Mouse (Mus musculus) B cell, adult 2 months (primary cell): Measurements from ENCODE around the gene Kcnip1.

Experiments used
- DNase-seq, 2 experiments: peaks; one replicate each; pipeline ENCODE4 v3.0.0; 2022

The Kcnip1 gene

DNA sequence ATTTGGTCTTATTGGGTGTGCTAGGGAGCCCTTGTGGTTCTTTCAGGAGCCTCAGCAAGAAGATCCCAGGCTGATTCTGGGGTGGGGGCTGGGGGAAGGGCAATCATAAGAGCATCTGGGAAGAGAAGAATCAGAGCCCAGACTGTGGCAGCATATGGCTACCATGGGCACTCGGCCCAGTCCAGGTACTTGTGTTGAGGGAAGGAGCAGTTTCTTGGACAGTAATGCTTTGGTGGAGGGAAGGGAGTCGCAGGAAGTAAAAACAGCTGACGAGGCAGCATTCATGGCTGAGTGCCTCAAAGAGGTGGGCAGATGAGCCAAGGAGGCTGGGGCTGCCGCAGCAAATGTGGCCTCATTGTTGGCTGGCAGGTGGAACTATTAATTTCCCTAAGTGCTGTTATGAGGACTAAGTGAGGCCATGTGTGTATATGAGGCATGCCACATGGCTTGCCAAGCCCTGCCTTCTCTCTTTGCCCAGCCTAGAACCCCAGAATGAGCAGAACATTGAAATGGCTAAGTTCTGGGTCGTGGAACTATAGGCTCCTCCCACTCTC is 245.5 kb downstream of the Kcnip1 start:
- DNase-seq: no peak

- DNase-seq: no peak
These were observed 246.6 kb downstream of the Kcnip1 start for GRCm38 (mm10) chr11:33746402-33746801.

DNA sequence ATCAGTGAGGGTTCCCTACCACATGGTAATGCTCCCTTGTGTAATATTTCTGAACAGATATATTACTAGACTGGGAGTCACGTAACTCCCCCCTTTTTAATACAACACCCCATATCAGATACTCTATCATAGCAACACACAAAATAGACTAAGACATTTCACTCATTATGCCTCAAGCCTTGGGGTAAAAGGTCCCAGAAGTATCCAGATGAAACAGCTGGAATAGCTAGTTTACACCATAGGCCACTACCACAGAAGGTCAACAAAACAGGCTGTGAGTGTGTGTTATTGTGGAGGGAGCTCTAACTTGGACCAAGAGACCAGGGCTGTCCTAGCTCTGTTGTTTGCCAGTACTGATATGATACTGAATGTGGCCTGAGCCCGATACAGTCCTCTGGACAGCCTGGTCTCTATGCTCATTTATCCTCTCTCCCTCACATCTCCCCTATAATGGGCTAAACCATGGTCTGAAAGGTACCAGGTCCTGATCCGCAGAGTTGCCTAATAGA is 247.1 kb downstream of the Kcnip1 start:
- no peak for DNase-seq

- no peak for DNase-seq
These were observed 248.5 kb downstream of the Kcnip1 start for GRCm38 (mm10) chr11:33744429-33744828.

DNA sequence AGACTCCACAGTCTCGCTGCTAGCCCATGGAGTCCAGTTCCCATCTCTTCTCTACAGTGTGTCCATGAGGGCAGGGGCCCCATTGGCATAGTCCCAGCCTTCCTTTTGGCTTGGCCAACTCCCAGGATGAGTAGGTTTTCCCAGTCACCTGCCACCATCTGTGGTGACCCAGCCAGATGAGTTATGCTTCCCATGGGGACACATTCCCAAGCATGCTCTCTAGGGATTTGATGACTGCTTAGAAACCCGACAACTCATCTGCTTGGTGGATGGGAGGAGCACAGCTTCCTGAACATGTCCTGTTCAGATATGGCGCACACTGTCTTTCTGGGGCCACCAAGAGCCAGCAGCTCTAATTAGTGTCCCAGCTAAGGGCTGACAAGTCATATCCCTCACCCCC is 252.8 kb downstream of the Kcnip1 start:
- DNase-seq: no peak

GRCm38 (mm10) chr11:33736426-33736825 is 256.5 kb downstream of the Kcnip1 start:
- no peak for DNase-seq

DNA sequence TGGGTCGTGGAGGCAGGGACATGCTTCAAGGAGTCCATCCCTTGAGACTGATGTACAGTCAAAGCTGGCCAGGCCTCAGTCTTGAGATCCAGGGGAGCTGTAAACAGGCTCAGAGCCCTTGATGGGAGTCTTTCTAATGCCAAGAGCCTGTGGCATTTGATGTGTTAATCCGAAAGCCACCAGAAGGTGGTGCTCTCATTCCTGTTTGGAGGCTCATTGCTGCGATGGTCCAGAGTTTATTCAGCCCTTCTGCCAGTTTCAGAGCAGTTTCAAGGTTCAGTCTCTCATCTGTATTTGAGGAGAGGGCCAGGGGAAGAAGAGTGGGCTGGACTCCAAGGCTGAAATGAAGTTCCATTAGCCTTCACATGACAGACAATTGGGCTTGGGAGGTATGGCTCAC is 259.7 kb downstream of the Kcnip1 start:
- peak; percentile 7 to 18 for DNase-seq

DNA sequence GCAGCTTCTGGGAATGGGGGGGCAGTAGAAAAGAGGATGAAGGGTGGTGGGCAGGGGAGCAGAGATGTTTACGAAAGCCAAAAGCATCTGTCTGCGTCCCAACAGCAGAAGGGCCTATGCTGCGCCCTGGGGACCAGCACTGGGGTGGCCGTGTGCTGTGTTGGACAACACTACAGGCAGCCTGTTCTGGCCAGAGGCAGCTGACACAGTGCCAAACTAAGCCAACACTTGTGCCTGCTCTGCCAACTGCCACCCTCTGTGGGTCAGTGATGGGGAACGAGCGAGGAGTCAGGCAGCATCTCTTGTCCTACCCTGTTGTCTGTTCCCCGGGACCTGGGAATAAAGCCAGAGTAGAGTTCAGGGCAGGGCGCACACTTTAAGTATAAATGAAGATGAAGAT is 260.6 kb downstream of the Kcnip1 start:
- no peak for DNase-seq

DNA sequence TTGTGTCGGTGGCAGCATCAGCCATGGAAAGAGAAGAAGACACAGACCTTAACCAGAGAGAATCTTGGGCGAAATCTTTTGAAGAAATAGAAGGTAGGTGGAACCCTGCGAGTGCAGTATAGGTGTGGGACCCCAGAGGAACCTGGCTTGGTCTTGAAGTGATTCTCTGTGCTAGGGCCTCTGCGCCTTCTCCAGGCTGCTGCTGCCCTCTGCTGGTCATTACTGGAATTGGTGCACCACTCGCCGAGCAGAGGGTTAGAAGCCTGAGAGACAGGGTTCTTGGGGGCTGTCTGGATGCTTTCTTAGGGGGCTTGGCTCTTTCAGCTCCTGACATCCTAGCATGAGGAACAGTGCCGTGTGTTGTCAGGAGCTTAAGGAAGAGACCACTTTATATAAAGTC is 271.7 kb downstream of the Kcnip1 start:
- DNase-seq: peak; percentile 50 to 53

- no peak for DNase-seq
These were observed 286.2 kb downstream of the Kcnip1 start for GRCm38 (mm10) chr11:33706777-33707176.

GRCm38 (mm10) chr11:33701958-33702459 is 290.9 kb downstream of the Kcnip1 start:
- DNase-seq: no peak

GRCm38 (mm10) chr11:33701236-33701957 is 291.6 kb downstream of the Kcnip1 start:
- DNase-seq: no peak

GRCm38 (mm10) chr11:33700725-33701124 is 292.2 kb downstream of the Kcnip1 start:
- no peak for DNase-seq

DNA sequence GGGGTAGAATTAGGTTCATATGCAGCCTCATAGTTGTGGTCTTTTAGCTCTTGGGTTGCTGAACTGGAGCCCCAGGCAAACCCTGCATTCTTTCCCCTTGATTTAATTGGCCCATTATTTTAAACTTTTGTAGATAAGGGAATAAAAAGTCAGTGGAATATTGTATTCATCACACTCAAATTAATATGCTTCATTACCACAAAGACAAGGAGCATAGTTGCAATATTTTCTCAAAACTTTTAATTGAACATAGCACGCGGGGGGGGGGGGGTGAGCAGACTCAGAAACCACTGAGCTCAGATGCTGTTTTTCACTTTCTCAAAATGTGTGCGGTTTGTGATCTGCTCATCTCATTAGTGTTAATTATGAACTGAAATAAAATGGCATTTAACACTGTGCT is 302.8 kb downstream of the Kcnip1 start:
- DNase-seq: no peak

GRCm38 (mm10) chr11:33685904-33686303 is 307.0 kb downstream of the Kcnip1 start:
- DNase-seq: no peak

DNA sequence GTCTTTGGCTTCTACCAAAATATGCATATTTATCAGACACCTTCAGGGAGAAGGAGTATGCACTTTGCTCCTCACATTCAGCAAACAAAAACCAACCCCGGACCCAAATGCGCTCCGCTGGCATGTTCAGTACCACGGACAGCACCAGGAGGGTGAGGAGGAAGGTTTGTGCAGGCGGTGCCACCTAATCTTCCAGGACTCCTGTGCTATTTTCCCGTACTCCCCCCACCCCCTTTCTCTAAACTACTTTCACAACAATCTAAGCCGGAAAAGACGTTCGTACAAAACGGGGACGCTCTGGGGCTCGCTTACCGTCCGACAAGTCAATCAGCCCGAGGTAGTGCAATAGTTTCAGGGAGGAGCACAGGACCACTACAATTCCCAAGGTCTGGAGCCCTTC is 312.8 kb downstream of the Kcnip1 start:
- no peak for DNase-seq

DNA sequence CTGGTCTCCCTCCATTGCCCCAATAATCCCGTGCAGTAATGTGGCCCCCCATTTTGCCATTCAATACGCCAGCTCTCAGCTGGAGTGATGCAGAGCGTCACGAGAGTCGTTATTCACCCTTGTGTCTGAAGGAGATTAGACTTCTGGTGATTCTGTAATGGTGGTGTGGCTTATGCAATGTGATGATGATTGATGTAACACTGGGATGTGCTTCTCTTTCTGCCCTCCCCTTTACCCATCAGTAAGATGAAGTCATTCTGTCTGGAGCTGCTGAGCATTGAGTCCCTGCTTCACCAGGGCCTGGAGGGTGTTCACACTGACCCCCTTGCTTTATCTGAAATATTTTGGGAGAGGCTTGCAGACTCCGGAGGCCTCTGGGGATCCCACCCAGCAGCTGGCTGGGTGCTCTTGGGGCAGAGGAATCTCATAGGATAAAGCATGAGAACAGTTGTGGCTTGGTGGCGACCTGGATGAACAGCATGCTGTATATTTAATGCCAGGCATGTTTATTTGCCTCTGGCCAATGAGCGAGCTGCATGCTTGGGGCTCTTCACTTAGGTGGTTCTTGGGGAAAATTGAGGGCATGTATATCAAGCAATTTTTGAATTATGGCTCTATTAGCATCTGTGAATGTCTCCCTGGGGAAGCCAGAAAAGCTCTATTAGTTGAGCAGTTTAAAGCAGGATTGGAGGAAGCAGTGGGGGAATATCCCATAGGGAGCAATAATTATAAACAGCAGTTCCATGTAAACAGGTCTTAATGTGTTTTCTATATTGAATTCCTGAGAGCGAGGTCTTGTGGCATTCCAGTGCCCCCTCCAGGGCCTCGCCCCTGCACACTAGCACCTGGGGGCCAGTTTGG is 322.6 kb downstream of the Kcnip1 start:
- no peak for DNase-seq

- no peak for DNase-seq
These were observed 324.6 kb downstream of the Kcnip1 start for GRCm38 (mm10) chr11:33668376-33668775.

DNA sequence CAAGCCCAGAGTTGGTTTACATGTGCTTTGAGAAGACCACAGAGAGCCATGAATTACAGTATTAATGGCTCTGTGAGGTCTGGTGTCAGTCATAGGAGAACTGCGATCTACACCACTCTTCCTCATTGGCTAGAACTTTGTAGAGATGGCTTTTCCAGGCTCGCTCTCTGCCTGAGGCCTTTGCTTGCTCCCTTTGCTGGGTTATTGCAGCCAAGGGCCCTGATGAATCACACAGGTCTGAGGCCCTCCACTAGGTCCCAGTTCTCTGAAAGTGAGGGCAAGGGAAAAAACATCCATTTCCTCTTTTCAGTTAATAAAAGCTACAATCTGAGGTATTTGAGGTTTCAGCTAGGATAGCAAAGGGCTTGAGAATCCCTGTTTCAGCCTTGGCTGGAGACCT is 329.4 kb downstream of the Kcnip1 start:
- no peak for DNase-seq

DNA sequence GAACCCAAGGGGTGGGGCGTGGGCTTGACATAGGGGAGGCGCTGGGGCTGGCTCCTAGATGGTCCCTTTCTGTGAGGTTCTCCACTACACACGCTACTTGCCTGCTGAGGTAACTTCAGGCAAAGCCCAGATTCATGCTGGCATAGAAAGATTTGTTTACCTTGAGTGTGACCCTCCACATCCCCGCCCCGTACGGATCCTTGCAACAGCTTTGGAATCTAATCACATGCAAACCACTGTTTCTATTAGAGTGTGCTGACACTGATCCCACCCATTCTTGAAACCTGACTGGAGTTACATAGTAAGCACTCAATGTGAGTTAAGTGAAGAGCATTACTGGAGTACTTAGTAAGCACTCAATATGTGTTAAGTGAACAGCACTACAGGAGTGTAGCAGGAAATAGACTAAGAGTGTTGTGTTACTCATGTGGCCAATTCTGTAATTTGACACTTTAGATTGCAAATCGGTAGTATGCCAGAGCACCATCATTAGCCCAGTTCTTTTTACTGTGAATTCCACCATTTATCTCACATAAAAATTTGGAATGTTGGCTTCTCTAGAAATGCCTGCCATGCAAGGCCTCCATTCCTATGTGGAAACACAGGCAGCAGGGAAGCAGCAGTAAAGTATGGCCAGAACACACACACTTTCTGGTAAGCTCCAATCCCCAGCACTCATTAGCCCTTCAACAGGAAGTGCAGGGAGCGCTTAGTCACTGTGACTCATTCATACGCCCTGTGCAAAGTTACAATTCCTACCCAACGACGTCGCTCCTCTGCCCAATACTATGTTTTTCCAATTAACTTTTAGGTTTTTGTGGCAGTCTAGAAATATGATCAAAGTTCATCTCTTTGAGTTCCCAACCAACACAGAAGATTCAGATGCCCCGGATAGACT is 332.7 kb downstream of the Kcnip1 start:
- no peak for DNase-seq

GRCm38 (mm10) chr11:33655861-33656593 is 336.9 kb downstream of the Kcnip1 start:
- DNase-seq: no peak

- DNase-seq: no peak
These were observed 337.7 kb downstream of the Kcnip1 start for GRCm38 (mm10) chr11:33655221-33655620.
